Mouse (Mus musculus) adipocyte (in vitro differentiated cells): ENCODE measurements around the gene Nfkbia.
A peak's percentile ranks its signal among the peaks of the same experiment; 100 is the strongest.

ENCODE experiments used
- DNase-seq: peaks from one replicate; pipeline ENCODE4 v3.0.0-alpha.2; 2016; ENCODE audit warnings: low spot score

The Nfkbia gene

DNA sequence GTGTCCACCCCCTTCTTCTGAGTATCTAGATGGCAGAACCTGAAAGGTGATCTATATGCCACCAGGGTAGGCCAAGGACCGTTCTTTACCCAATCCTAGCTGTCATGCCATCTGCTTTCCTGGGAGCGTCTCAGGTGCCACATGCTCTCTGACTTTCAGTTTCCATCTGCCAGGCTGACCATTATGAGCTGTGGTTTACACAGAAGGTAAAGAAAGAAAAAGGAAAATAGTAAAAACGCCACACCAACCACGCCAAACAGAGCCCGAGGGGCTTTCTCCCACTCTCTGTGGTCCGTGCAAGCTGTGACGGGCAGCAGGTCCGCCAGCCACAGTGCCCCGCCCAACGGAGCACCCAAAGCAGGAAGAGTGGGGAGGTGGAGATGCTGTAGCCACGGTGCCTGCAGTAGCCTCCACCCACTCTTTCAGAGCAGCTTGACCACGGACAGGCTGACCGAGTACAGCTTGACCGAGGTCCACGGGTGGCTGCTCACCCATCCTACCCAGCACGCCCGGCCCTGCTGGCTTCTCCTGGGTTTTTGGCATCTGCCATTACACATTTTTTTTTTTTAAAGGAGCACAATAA is 27.0 kb downstream of the Nfkbia start:
- no peak for DNase-seq

- DNase-seq = peak; percentile 61
Observed at GRCm38 (mm10) chr12:55464846-55465361, 27.5 kb downstream of the Nfkbia start.

GRCm38 (mm10) chr12:55463992-55464845 is 28.2 kb downstream of the Nfkbia start:
- DNase-seq = peak; percentile 96

DNA sequence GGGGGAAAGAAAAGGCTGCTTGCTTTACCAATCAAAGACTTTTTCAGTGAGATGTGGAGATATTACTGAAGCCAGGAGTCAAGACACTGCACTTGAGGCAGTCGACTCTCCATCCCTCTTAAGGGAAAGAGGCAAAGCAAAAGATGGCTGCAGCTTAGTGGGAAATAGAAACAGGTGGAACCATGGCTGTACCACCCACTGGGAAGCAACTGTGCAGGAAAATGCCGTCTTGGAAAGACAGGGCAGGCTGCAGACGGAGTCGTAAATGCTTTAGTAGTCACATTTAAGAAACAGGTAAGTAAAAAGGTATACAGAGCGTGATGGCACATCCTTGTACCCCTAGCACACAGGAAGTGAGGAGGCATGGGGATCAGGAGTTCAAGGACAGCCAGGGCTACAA is 29.4 kb downstream of the Nfkbia start:
- DNase-seq = no peak

- DNase-seq = no peak
Observed at GRCm38 (mm10) chr12:55462456-55462855, 30.0 kb downstream of the Nfkbia start.

- DNase-seq = peak; percentile 63
Observed at GRCm38 (mm10) chr12:55461767-55462166, 30.7 kb downstream of the Nfkbia start.

DNA sequence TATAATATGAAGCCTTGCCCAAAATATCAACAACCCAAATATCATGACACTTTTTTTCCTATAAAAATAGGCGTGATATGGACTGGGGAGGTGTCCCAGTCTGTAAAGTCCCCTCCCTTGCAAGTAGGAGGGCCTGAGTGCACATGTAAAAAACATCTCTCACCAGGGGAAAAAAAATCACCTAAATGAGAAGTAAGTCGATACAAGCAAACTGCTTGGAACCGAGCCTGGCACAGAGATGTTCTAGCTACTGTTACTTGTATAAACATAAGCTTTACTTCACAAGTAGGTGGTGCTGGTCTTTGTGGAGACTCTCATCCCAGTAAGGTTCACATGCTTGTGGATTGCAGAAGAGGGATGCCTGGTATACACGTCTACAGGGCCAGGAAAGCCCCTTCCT is 31.5 kb downstream of the Nfkbia start:
- peak; percentile 45 for DNase-seq

GRCm38 (mm10) chr12:55459739-55460138 is 32.7 kb downstream of the Nfkbia start:
- no peak for DNase-seq

- DNase-seq = no peak
Observed at GRCm38 (mm10) chr12:55456893-55457292, 35.6 kb downstream of the Nfkbia start.

DNA sequence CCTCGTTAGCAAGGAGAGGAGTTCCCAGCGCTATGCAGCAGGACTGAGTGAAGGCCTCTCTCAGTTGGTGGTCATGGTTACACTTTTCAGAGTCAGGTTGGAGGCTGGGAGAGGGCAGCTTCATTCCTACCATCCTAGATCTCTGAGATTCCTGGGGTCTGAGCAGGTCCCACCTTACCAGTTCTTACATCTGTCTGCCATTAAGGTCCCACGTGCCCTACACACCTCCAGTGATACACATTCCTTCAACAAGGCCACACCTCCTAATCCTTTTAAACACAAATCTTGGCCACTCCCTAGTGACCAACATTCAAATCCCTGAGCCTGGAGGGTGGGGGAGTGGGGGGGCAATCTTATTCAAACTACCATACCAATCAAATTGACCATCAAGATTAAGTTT is 36.3 kb downstream of the Nfkbia start:
- no peak for DNase-seq

- DNase-seq = no peak
Observed at GRCm38 (mm10) chr12:55455206-55455605, 37.2 kb downstream of the Nfkbia start.

GRCm38 (mm10) chr12:55453924-55454323 is 38.5 kb downstream of the Nfkbia start:
- no peak for DNase-seq

GRCm38 (mm10) chr12:55452839-55453238 is 39.6 kb downstream of the Nfkbia start:
- DNase-seq = no peak

DNA sequence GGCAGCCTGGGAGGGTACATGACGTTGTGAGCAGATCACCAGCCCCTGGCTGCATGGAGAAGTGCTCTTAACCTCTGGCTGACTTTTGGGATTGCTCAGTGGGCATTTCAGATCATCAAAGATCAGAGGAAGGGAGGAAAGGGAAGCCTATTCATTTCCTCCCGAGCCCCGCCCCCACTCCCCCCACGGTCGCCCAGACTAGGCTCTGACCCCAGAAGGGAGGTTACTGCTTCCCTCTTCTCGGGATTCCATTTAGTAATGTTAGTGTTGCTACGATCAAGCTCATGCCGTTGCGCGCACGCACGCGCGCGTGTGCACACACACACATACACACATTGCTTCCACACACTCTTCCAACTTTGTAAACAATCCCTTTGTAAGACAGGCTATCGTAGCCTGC is 42.0 kb downstream of the Nfkbia start:
- DNase-seq = no peak

DNA sequence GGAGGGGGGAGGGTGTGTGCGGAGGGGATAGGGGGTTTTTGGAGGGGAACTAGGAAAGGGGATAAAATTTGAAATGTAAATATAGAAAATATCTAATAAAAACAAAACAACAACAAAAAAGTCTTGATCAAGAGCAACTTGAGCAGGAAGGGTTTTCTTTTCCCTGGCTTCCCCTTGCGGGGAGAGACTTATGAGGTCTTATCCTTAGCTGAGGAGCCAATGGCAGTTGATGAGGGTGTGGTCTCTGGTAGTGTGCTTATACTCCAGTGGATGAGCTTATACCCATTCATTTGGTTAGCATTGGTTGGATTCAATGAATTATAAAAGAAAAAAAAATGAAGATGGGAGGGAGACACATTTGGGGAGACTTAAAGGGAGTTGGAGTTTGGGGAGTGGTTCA is 43.4 kb downstream of the Nfkbia start:
- DNase-seq = no peak

DNA sequence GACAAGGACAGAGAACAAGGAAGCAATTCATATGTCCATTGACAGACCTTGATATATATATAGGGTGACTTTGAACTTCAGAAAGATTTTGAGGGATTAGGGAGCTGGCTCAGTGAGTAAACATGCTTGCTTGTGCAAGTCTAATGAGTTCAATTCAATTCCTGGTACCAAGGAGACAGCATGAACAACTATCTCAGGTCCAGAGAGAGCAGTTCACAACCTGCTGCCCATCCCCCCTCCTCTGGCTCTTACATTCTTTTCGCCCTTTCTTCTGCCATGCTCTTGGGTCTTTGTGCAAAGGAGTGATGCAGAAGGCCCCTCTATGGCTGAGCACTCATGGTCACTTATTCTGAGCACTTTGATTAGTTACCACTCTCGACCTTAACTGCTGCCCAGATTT is 44.0 kb downstream of the Nfkbia start:
- DNase-seq = no peak

- no peak for DNase-seq
Observed at GRCm38 (mm10) chr12:55447396-55447760, 45.1 kb downstream of the Nfkbia start.

- peak; percentile 98 for DNase-seq
Observed at GRCm38 (mm10) chr12:55446746-55447395, 45.6 kb downstream of the Nfkbia start.

- DNase-seq = no peak
Observed at GRCm38 (mm10) chr12:55446366-55446745, 46.1 kb downstream of the Nfkbia start.

GRCm38 (mm10) chr12:55445583-55445982 is 46.9 kb downstream of the Nfkbia start:
- DNase-seq = no peak

DNA sequence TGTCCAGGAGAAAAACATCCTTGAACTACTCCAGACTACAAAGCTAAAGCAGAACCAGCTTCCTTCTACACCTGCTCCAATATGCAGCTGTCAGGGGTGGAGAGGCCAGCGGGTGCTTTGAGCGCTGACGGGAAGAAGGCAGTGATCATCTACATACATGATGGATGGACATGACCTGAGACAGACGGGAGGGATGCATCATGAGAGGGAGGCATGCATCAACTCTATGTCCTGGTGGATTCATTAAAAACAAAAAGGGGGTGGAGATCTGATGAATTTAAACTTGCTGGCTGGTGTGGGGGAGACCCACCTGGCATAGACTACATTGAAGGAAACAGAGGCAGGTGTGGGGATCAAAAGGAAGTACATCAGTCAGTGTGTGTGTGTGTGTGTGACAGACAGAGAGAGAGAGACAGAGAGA is 48.4 kb downstream of the Nfkbia start:
- DNase-seq = no peak

DNA sequence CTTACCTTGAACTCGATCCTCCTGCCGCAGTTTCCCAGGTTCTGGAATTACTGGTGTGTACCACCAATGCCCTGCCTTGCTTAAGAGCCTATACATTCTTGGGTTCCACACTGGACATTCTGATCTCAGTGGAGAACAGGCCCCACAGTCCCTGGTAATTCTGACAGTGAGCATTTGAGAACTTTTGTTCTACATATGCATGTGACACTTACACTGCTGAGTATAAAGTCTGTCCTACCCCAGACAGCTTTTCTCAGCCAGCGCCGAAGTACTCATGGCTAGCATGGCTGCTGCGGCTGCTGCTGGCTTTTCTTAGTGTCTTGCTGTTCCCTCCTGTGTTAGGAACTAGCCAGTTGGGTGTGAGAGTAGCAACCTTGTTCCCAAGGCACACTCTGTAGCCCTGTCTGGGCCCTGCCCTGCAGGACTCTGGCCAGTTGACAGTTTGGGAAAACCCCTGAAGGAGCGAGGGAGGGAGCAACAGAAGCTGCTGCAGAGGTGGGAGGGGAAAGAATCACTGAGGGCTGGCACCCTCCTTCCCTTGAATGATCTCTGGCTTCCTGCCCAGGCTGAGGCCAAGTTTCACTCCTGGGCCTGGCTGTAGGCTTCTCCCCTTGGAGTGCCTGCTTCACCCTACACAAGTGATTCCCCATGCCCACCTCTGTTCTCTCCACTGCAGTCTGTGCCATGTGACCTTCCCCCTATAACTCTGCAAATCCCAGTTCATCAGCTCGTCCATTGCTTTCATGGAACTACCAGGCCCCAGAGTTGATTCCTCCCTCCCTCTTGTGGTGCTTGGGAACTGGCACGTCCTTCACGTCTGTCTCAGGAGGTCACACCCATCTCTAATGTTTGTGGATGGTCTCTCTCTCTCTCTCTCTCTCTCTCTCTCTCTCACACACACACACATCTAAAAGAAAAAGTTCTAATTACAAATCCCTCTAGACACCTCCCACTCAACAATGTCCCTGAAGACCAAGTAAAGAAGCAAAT is 49.3 kb downstream of the Nfkbia start:
- DNase-seq = peak; percentile 98
